Mouse (Mus musculus): ENCODE measurements around the gene Mrpl55.

Gene Mrpl55

DNA sequence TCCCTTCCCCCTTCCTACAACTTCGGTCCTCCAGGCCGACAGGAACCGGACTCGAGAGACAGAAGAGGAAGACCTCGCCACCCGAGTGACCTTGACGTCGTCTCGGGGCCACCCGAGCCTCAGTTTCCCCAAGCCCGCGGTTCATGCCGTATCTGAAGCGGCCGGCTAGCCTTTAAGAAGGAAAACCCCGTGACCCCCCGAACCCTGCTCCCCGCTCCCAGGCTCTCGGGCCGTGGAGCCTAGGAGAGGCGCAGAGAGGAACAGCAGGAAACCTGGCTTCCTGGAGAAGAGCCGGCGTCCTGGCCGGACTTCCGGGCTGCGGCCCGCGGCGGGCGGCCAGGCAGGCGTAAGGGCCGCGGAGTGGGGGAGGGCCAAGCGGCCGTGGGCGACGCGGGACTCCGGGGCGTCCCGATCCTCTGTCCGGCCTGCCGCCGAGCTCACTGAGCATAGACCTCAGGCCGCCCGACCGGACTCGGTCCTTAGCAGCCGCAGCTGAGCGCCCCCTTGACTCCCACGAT is 25.4 kb downstream of the Mrpl55 start:
- peak in 1 of 2 experiments; percentile 23 for DNase-seq (ENCODE audit: low spot score in 2 of 2)

DNA sequence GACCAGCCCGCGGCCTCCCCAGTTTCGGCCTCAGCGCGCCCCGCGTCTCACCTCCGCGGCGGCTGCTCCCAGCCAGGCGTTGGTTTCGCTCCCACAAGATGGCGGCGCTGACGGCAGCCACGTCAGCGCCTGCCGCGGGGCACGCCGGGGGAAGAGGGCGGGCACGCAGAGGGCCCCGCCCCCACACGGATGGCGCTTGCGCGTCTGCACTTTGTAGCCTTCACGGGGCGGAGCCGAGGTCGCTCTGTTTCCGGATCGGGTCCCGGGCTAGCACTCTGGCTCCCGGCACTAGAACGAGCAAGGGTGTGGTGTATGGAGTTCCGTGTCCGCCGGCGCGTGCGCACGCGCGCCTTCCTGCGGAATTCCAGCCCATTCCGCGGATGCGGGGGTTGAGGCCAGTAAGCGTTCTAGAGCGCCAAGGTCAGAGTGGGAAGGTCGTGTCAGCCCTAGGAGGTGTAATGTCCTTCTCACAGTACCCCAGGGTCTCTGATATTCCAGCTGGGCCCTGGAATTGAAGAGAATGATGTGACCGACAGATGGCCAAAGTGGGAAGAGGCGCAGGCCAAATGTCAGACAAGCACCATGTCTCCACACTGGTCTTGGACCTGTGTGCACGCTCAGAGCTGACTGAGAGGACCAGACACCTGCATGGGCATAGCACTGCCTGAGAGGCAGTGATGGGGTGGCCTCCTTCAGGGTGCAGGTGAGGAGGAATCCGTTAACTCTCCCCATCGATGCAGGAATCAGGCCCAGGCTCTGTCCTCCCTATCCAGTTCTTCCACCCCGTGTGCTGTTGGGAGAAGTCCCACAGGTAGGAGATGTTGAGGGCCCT is 26.1 kb downstream of the Mrpl55 start, which contains the start of gene Arf1:
Gene Arf1 (minus strand): TSS at position 149 of the 832 bp plus-strand sequence.
- peak; percentile 90 to 93 for DNase-seq (ENCODE audit: low spot score in 2 of 2)

DNA sequence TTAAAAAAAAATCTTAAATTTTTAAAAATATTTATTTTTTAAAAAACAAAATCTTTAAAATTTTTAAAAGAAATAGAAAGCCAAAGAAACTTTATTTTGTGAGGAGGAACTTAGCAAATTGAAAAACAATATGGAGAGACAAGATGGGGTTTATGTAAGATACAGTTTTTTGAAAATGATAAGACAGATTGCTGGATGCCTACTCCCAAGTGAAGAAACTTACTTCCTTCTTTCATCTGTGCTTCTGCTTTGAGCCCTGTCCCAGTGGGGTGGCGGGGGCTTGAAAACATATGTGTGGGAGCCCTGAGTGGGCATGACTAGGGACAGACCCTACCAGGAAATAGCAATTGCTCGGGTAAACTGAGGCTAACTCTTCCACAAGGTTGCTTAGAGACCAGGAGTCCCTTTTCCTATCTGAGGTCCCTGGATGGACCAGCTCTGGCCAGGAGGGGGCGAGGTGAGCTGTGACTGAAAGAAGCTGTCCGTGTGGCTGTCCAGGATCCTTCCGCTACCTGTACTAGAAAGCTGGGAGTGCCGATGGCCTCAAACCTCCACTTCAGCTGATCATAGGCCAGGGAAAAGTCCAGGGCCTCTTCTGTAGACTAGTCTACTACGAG is 28.0 kb downstream of the Mrpl55 start:
- peak in 1 of 2 experiments; percentile 53 for DNase-seq (ENCODE audit: low spot score in 2 of 2)

DNA sequence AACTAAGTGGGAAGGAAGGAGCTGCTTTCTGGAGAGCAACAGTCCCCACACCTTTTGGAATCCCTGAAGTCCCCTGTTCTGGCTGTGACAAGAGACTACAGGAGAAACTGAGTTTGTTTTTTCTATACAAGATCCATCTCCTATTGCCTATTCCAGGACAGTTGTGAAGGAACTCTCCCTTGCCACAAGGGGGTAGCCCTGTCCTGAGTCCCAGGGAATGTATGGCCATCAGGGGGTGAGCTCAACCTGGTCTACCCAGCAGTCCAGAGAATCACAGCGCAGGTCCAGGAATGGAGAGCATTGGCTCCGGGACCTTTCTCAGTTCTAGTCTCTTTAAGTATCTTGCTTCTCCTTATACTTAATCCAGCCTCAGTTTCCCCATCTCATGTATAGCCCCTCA is 30.5 kb downstream of the Mrpl55 start:
- DNase-seq (ENCODE audit: low spot score in 2 of 2), result no peak

DNA sequence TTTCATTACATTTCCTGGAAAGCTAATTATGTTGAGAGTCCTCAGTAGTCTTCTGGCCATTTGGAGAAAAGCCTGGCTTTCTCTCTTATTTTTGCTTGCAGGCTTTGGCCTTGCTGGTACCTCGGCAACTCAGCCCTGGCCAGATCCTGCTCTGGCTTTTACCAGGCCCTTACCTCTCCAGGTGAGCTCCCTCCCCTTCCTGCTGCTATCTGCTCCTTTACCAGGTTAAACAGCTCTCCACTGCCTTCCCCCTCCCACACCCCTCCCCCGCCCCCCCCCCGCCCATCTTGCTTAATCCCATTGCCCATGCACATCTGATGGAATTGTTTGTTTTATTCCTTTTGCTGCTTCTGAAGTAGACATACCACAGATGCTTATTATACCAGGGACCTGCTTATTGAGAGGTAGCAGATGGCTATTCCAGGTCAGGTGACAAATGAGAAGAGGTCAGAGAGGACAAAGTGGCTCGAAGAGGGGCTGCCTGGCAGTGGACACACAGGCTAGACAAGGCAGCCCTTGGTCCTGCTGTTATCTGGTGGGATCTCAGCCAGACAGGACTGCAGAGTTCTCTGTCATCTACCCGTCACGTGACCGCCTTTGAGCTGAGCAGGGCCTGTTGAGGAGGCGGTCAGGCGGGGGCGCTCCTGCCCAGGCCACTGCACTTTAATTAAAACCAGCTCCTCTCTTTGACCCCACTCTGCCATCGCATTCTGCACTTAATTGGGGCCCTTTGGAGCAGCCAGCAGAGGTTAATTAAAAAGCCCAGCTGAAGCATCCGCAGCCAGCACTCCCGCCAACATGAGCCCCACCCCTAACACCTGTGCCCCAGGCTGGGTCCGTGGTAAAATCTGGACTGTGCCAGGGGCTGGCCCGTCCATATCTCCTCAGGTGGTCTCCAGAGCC is 36.5 kb downstream of the Mrpl55 start:
- DNase-seq (ENCODE audit: low spot score in 2 of 2), result peak; percentile 32 to 49

DNA sequence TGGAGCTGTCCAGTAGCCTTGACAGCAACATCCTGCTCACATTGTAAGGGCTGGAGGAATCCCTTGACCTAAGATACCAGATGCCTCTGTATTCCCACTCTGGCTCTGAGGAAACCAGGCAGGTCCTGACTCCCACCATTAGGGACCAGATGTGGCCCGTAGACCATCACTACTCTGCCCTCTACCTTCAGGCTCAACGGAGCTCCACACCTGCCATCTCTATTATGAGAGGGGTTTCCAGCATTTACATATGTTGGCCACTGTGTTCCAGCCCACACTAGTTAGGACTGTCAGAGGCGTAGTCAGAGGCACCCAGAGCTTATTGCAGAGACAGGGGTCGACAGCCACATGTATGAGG is 37.1 kb downstream of the Mrpl55 start:
- no peak for DNase-seq (ENCODE audit: low spot score in 2 of 2)

DNA sequence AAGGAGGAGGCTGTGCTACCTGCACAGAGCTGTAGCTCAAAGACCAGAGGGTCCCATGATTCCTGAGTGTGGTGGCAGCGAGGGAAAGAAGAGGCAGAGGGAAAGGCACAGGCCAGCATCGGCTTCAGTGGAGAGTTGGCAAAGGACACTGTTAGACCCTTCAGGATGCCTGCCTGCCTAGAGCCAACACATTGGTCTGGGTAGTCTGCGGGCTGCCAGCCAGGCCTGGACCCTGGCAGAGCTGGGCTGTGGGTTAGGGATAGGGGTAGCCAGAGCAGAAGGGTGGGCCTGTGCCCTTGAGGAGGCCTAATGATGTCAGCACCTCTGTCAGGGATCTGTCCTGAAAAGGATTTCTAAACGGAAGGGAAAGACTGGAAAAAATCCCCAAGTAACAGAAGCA is 37.5 kb downstream of the Mrpl55 start:
- no peak for DNase-seq (ENCODE audit: low spot score in 2 of 2)

DNA sequence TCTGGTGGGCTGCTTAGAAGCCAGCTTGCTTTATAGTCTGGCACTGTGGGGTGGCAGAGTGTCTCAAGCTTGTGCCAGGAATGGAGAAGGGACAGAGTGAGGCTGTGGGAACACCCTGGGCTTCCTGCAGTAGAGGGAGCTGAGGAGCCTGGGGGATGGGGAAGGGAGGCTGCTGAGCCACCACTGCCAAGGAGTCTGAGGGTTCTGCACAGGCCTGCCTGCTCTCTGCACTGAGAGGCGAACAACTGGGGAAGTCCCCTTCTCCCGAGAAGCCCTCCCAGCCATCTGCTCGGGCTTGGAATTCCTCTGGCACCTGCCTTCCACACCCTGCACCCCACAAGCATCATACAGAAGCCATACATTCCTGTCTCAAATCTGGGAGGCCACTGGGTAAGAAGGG is 39.6 kb downstream of the Mrpl55 start:
- DNase-seq (ENCODE audit: low spot score in 2 of 2), result no peak

DNA sequence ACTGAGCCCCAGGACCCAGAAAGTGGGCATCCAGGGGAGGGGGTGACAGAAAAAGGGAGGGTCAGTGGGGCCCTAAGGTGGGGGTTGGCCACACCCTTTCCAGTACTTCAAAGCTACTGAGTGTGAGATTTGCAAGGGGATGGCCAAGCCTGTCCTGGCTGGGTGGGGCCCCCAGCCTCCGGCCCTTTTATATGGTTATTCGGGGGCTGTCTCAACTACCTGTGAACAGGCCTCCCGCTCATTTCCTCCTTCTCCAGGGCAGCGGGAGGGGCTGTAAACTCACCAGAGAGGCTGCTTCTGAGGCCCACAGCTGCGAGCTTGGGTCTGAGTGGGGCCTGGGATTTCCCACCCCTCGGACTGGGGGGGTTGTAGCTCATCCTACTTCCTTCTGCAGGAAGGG is 41.6 kb downstream of the Mrpl55 start:
- no peak for DNase-seq (ENCODE audit: low spot score in 2 of 2)

DNA sequence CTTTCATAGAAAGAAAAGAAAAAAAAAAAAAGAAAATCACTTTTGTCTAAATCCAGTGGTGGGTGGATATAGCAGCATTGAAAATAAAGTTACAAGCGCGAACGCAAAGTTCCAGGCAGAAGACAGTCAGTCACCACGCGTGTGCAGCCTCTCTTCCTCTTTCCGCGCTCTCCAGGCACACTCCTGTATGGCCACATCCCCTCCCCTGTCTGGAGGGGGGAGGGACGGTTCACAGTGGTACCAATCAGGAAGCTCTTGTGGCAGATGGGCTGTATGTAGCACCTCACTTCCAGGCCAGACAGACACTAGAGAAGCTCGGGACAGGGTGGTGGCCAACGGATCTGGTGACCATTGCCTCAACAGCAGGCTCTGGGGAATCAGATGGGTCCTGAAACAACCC is 45.8 kb downstream of the Mrpl55 start:
- no peak for DNase-seq (ENCODE audit: low spot score in 2 of 2)

All from frontal cortex, postnatal 14 days (tissue).